Mouse (Mus musculus) skeletal muscle tissue, postnatal 0 days (tissue): ENCODE results near the gene Klk11. TPM values are rescaled to one million over a fixed set of nuclear protein-coding genes. Genes with fewer than 3 reads are reported as not detected.

Experiments used
- polyA plus RNA-seq: library from polyadenylated mRNA; unstranded; fragments of >200 nt; fragmentation: Nextera tagmentation; extraction: Ambion mirVana; gene quantifications from 2 replicates; pipeline ENCODE4 v1.2.1, GENCODE M21; 2015

Gene Klk11
- polyA plus RNA-seq, result 1.3 TPM in 1 of 2 replicates, not detected in the other

GRCm38 (mm10) chr7:43774364-43774763 lies at the start of gene Klk11:
Gene Klk11 (plus strand): TSS chr7:43774604.

GRCm38 (mm10) chr7:43768597-43768996 lies 5.8 kb upstream of the Klk11 start, which contains the start of gene Klk12:
Gene Klk12 (plus strand): TSS chr7:43768897.

DNA sequence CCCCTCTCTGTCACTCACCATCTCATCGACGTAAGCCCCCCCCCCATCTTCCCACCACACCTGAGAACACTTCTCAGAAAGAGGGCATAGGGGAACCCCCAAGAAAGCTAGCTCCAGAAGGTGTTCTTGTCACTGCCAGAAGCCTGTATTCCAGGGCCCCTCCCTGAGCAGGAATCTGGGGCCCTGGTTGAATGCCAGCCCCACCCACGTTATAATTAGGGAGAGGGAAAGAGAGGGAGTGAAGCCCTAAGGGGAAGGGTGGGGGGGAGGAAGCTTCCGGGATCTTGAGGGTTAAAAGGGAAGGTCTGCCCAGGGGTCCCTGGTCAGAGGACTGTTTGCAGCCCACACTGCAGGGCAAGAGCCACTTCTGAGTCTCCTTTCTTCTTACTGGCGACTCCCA lies 6.3 kb downstream of the Klk11 start, which contains the start of gene Klk10:
Gene Klk10 (plus strand): TSS at position 290 of the 400 bp plus-strand sequence.

GRCm38 (mm10) chr7:43791591-43791990 lies 17.2 kb downstream of the Klk11 start, which contains the start of gene Klk9:
Gene Klk9 (plus strand): TSS chr7:43791891.

GRCm38 (mm10) chr7:43797333-43797769 lies 22.9 kb downstream of the Klk11 start, which contains the start of gene Klk8:
Gene Klk8 (plus strand): TSS chr7:43797577.

GRCm38 (mm10) chr7:43810994-43811393 lies 36.6 kb downstream of the Klk11 start, which contains the start of gene Klk7:
Gene Klk7 (plus strand): TSS chr7:43811294.

DNA sequence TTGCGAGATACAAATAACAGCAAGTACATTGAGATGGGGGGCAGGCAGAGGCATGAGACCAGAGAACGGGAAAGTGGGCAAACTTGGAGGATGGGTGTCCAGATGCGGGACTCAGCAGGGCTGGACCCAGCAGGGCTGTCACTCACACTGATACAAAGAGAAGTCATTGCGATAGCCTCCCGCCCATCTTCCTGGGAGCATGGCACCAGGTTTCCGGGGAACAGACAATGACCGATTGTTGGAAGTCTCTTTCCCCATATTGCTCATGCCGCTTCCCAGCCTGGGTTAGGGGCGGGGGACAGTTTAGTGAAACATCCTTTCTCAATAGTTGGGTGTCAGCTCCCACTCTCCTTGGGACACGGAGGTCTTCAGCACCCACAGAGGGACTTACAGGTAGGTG lies 49.8 kb downstream of the Klk11 start, which contains the start of gene Klk6:
Gene Klk6 (plus strand): TSS at position 301 of the 400 bp plus-strand sequence.

Other genes starting within 250 kb of the Klk11 start
- gene Cd33, start 230.2 kb upstream of the Klk11 start, polyA plus RNA-seq, result 2.8 and 3.1 TPM in 2 replicates
- 0.95 and 1.0 TPM in 2 replicates for gene Zfp658, start 212.3 kb upstream of the Klk11 start, polyA plus RNA-seq
- gene Zfp719, start 195.0 kb upstream of the Klk11 start, polyA plus RNA-seq, result 3.7 and 4.3 TPM in 2 replicates
- not detected in 2 replicates for gene Zfp819, start 167.4 kb upstream of the Klk11 start, polyA plus RNA-seq
- gene Ceacam18, start 139.9 kb upstream of the Klk11 start, polyA plus RNA-seq, result not detected in 2 replicates
- 0.77 and 0.99 TPM in 2 replicates for gene Siglece, start 114.4 kb upstream of the Klk11 start, polyA plus RNA-seq
- 3.7 and 4.7 TPM in 2 replicates for gene Ctu1, start 102.6 kb upstream of the Klk11 start, polyA plus RNA-seq
- gene Klk14, start 84.2 kb upstream of the Klk11 start, polyA plus RNA-seq, result not detected in 2 replicates
- 0.74 TPM in 1 of 2 replicates, not detected in the other for gene Klk13, start 62.0 kb upstream of the Klk11 start, polyA plus RNA-seq
- not detected in 2 replicates for gene Klk12, start 5.7 kb upstream of the Klk11 start, polyA plus RNA-seq
- 0.65 and 1.5 TPM in 2 replicates for gene Klk10, start 6.4 kb downstream of the Klk11 start, polyA plus RNA-seq
- 1.6 TPM in 1 of 2 replicates, not detected in the other for gene Klk9, start 17.3 kb downstream of the Klk11 start, polyA plus RNA-seq
- gene Klk8, start 23.0 kb downstream of the Klk11 start, polyA plus RNA-seq, result 5.1 and 9.2 TPM in 2 replicates
- gene Klk7, start 36.7 kb downstream of the Klk11 start, polyA plus RNA-seq, result 8.1 TPM in 1 of 2 replicates, not detected in the other
- gene Klk6, start 49.9 kb downstream of the Klk11 start, polyA plus RNA-seq, result not detected in 2 replicates
- 8.0 TPM in 1 of 2 replicates, not detected in the other for gene Klk5, start 67.4 kb downstream of the Klk11 start, polyA plus RNA-seq
- not detected in 2 replicates for gene Klk4, start 106.6 kb downstream of the Klk11 start, polyA plus RNA-seq
- gene Klk15, start 159.1 kb downstream of the Klk11 start, polyA plus RNA-seq, result not detected in 2 replicates
- 0.46 and 1.1 TPM in 2 replicates for gene Klk1b8, start 176.1 kb downstream of the Klk11 start, polyA plus RNA-seq
- not detected in 2 replicates for gene Klk1b1, start 192.1 kb downstream of the Klk11 start, polyA plus RNA-seq
- 0.16 and 0.23 TPM in 2 replicates for gene Klk1b9, start 201.5 kb downstream of the Klk11 start, polyA plus RNA-seq
- not detected in 2 replicates for gene Klk1b11, start 221.3 kb downstream of the Klk11 start, polyA plus RNA-seq
- 17.1 and 21.7 TPM in 2 replicates for gene Klk1b26, start 237.6 kb downstream of the Klk11 start, polyA plus RNA-seq